Mouse (Mus musculus) thymus, postnatal 10 days (tissue): ENCODE data around the gene Arhgef3.

ENCODE experiments used
- DNase-seq, 2 experiments: peaks; one replicate each; pipeline ENCODE4 v3.0.0; 2021; ENCODE audit warnings: low spot score in 2 of 2

The Arhgef3 gene

DNA sequence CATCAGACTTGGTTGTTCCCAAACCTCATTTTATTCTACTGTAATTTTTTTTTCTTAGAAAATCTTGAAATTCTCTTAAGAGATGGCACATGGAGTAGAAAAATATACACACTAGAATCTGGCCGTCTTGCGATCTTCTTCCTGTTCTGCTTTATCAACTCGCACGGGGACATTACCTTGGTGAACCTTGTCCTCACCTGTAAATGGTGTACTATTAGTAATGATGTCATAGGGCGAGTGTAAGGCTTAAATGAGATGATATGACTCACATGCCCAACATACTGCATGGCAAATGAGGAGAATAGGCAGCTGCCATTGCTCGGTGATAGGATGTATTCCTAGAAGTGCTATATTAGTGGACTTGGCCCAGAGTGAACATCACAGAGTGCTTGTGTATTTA, 49.9 kb downstream of the Arhgef3 start:
- DNase-seq, result no peak

DNA sequence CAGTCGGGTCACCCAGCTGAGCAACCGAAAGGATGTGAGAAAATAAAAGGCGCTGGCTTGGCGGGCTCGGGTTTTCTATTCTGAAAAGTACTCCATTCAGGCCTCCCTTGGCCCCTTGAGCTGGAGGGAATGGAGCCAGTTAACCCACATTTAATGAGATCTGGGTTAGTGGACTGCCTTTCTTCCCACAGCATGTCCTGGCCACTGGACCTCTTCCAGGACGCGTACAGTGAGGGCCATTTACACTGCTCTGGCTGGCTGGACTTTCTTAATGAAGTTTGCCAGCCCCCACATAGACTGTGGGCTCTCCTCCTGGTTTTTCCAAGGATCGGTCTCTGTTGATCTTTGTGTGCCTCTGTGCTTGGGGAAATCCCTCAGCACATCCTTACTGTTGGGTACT, 52.1 kb downstream of the Arhgef3 start:
- DNase-seq, result no peak

DNA sequence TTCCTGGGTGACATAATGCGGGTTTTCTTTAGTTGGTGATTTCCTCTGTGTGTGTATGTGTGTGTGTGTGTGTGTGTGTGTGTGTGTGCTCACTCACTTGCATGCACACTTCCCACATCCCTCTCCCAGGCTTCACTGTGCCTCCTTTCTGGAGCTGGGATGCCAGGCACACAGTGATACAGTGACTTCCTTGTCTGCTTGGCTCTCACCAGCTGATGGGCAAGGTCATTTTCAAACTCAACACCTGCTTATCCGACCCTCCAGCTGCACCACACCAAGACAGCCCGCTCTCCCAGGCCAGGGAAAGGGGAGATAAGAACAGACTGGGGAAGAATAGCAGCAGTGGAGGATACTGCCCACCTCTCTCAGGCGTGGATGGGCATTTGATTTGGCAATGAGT, 52.5 kb downstream of the Arhgef3 start:
- DNase-seq, result no peak

DNA sequence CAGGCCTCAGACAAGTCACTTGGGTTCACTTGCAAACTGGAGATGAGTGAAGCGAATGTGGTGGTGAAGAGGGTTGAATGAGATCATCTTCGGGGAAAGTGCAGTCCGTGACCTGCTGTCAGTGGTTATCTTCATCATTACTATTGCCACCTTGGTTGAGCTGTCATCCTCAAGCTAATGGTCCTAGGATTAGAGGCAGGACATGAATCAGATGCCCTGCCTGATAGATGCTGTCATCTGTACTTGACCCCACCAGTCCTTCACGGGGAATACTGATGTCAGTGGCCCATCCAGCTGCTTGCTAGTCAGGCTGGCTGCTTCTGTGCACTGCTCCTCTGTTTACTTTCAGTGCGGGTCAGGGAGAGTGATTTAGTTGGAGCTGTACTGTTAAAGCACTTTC, 53.7 kb downstream of the Arhgef3 start:
- DNase-seq, result no peak

DNA sequence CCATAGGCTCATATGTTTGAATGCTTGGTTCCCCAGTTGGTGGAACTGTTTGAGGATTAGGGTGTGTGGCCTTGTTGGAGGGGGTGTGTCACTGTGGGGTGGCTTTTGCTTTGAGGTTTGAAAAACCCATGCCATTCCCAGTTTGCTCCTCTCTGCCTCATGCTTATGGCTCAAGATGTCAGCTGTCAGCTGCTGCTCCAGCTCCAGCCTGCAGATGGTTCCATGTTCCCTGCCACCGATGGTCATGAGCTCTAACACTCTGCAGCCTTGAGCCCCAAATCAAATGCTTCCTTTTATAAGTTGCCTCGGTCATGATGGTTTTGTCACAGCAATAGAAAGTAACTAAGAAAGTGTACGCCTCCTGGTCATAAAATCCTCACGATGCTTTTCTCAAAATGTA, 54.6 kb downstream of the Arhgef3 start:
- DNase-seq, result no peak

DNA sequence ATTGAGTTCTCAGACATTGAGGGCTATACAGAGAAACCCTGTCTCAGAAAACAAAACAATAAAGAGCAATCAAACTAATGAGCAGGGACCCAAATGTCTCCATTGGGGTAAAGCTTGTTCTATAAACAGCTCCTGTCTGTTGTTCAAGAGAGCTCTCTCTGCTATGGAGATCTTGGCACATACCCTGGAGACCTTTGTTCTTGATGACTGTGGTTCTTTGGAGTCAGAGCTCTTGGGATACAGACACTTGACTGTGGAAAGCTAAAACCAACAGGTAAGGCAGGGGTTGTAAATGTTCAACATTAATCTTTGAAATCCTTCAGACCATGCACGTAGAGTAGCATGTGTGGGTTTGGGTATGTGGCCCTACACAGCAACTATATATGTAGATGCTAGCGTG, 55.7 kb downstream of the Arhgef3 start:
- DNase-seq, result no peak

DNA sequence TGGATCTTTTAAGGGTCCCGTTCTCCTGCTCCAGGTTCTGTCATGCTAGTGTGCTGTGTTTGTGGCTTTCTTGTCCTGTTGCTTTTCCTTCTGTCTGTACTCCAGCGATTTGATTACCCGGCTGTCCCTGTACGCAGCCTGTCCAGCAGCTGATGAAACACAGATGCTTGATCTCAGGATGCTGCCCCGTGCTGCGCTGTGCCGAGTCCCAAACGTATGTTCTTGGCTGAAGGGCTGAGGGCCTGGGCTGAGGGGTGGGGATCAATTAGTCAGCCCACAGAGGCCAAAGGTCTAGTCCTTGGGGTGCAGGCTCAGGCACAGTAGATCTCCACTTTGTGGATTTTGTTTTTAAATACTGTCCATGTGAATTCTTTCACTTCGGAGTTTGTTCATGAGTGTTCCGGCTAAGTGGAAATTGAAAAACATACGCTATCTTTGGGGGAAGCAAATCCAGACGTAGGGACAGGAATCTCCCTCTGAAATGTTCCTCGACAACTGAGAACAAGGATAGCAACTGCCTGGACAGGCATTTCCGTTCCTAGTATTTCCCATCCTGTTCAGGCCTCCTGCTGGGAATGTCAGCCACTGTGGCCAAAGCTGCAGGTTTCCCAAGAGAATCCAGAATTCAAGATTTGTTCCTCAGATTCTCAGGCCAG, 56.6 kb downstream of the Arhgef3 start:
- DNase-seq, result no peak

DNA sequence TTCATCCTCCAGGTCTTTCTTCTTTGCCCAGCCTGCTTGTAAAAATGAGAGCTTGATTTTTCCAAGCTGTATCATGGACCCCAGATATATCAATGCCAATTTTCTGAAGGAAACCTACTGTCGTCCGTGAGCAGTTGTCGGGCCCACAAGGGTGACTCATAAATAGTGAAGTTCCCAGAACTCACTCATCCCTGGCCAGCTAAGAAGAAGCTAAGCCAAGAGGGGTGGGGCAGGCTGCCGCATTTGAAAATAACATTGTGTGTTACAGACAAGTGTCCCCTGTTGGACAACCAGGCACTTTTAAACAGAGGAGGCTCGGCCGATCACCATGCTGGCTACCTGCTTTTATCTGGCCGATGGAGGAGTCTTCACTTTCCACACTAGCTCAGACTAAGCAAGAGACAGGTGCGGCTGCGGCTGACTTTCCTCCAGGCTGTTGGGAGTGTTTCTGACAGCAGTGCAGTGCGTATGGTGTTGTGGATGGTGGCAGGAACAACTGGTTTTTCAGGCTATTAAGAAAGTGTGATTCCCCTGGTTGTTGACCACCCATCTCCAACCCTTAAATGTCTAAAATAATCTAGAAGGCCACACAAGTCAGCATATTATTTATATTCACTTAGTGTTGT, 58.6 kb downstream of the Arhgef3 start:
- no peak for DNase-seq

DNA sequence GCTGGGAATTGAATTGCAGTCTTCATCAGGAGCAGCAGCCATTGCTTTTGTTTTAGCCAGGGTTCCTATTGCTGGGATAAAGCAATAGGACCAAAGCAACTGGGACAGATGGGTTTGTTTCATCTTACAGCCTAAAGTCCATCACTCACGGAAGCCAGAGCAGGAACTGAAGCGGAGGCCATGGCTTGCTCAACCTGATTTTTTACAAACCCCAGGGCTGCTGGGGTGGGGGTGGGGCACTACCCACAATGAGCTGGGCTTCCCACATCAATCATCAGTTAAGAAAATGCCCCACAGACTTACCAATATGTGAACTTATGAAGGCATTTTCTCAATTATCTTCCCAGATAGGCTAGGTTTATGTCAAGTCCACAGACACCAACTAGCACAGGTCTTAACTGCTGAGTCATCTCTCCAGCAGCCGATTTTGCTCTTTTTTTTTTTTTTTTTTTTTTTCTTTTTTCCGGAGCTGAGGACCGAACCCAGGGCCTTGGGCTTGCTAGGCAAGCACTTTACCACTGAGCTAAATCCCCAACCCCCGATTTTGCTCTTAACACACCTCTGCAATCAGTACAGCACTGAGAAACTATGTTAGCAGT, 59.6 kb downstream of the Arhgef3 start:
- DNase-seq, result no peak

DNA sequence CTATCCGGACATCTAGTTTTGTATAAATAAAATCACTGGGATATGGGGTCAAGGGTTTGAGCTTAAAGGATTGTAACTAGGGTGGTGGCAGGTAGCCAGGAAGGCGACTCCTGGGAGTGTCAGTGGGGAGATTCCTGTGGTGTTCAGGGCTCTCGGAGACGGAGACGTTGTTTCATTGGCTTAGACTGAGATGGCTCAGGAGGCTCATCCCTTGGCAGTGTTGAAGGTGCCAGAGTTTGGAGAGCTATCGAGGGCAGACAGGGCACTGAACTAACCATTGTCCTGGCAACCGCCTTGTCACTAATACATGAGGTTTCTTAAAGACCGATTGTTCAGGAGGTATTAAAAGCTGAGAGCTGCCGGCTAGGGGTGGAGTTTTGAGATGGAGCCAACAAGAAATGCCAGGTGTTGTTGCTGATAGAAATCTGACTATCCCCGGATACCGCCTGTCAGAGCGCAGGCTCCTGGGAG, 60.2 kb downstream of the Arhgef3 start:
- DNase-seq, result no peak

DNA sequence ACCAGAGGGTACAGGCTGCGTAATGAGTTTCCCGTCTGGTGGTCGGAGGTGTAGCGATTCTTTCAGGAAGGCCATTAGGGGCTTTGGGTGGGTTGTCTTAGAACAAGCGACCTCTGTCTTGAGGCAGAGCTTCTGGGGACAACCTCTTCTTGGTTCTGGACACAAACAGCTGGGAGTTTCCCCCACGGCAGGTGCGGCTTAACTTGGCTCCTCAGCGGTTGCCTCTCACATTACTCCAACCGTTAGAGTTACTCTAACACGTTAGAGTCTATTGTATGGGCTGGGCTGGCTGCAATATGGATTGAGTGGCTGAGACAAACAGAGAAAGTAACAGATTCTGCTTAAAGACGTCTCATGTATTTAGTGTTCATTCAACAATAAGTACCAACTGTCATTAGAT, 60.6 kb downstream of the Arhgef3 start:
- DNase-seq, result no peak

DNA sequence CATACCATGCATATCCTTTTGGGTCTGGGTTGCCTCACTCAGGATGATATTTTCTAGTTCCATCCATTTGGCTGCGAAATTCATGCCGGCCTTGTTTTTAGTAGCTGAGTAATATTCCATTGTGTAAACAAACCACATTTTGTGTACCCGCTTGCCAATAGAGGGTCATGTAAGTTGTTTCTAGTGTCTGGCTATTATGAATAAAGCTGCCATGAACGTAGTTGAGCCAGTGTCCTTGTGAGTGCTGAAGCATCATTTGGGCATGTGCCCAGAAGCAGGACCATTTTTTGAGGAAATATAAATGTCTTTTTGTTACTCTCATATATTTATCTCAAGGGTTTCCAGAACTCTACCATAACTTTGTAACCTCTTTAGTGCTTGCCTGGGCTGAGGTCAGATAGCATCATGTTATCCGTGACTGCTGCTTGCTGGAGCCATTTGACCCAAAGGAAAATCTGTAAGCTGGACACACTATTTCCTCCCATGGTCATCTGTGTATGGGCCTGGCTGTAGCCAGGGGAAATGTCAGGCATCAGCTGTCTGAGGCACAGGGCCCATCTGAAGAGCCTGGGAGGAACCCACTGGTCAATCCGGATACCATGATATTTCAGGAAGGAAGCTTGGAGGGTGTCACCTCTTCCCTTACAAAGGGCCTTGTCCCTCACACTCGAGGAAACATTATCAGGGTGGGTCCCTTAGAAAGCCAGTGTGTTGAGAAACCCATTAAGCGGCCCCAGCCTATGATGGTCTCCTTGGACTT, 63.3 kb downstream of the Arhgef3 start:
- no peak for DNase-seq

DNA sequence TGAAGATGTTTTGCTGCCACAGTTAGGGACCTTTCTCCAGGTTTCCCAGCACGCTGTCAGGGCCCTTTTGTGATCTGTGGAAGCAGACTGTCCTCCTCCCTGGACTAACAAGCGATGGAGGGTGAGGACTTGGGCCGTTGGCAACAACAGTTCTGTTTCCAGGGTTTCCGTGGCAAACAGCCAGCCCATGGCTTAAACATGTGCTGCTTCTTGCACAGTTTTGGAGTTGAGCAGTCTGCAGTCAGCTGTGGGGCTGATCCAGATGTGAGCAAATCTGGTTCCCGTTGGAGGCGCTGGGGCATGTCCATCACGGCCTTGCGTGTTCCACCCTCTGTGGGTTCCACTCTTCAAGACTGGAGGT, 63.8 kb downstream of the Arhgef3 start:
- DNase-seq, result no peak

DNA sequence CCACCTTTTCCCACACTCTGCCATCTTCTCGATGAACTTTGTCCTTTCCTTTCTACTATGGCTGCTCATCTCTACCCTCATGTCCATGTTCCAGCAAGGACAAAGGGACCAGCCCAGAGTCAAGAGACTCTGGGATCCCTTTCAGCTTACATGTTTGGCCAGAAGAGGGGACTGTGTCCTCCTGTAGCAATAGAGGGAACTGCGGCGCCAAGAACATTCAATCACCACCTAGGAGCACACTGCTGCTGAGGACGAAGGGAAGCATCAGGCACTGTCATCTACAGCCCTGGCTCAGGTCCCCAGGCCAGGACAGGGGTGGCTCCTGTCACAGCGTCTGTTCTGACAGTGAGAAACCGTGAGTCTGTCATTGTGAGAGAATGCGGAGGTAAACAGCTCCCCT, 65.1 kb downstream of the Arhgef3 start:
- DNase-seq, result no peak

DNA sequence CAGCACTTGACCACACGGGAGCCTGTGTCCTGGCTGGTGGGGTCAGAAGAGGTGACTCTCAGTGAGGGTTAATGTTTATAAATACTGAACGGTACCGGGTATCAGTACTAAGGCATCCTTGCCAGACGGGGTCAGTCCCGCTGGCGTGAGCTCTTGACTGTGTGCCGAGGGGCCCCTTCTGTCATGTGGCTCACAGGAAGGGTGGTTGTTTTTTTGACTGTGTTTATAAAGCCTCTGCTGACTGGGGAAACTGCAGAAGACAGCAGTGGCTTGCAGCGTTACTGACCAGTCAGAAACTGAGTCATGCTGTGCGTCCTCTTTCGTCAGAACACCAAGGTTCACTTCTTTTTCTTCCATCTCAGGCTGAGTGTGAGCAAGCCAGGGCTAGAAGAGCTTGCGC, 67.4 kb downstream of the Arhgef3 start:
- no peak for DNase-seq

DNA sequence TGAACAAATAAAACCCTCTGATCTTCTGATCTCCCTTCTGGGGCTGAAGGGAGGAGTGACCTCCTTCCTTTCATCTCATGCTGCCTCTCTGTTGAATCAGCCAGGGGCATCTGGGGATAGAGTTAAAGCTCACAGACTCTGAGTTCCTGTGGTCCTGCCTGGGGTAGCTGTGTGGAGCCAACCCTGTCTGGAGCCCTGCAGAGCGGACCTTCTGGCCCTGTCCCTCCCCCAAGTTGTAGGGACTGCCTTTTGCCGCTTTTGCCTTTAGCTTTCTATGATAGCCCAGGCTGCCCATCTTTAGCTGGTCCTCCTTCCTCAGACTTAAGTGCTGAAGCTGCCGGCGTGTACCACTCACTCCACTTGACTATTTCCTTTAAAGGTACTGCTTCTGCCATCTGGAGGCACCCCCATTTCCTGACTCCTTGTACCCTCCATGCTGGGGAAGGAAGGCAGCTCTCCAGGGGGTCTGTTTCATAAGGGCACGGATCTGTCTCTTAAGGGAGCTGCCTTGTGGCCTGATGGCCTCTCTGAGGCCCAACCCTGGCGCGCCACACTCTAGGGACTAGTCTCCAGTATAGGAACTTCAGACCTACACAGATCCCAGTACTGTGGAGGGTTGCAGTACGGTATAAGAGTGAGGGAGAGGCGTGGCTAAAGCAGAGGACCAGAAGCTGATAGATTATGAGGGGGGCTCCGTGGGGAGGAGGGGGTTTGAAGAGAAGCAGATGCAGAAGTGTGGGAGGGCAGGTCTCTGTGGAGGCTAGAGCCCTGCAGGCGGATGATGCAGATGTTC, 68.1 kb downstream of the Arhgef3 start:
- no peak for DNase-seq

DNA sequence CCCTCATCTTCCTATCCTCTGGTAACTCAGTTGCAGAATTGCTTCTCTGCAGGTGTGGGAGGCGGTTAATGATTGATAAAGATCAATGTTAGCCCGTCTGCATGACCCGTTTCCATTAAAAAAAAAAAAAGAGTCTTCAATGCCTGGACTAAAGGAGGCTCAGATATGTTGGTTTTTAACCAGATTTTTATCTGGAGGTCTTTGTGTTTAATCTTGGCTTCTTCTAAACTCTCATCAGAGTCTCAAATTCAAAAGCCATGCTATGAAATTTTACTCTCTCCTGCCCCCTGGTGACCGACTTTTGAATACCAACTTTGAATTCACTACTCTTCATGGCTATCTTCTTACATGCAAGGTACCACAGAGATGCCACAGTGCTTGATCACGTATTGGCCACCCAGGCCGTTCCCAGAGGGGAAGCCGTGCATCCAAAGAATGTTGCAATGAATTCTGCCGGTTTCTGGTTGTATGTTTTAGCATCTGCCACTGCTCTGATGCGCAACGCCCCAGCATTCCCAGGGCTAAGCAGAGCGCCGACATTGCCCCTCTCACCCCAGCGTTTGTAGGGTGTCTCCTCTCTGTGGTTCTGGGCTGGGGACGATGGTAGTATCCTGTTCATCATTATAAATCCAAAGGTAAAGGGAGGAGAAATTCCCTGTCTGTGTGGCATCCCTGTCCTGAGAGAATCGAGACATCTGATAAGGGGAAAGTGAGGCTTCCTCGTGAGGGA, 69.0 kb downstream of the Arhgef3 start:
- peak; percentile 38 to 71 for DNase-seq

DNA sequence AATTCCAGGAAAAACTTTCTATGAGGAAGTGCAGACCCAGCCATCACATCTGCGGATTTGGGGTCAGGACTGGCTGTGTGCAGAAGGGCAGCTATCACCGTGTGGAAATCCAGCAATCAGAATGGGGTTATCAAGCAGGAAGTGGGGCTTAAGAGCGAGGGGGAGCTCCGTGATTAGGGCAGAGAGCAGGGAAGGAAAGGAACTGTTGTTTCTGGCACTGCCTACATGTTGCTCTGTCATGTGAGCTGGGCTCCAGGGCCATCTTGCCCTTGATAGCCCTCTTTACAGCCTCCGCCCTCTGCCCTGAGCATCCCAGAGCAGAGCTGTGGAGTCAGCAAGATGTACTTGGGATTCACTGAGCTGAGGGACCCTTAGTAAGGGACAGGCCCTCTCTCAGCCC, 71.2 kb downstream of the Arhgef3 start:
- no peak for DNase-seq

DNA sequence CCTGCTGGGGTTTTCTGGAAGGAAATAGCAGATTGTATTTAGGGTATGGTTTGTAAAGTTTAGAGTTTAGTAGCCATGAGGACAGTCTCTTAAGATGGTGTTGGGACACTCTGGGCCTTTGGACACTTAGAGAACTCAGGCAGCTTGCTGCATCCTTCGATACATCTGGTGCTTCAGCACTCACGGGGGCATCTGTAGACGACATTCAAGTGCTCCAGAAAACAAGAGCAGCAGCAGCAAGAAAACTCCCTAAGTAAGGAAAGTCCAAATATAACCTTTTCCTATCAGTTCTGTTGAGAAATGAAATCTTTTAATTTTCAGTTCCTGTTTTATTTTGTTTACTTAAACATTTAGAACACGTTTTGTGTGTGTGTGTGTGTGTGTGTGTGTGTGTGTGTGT, 71.9 kb downstream of the Arhgef3 start:
- DNase-seq, result no peak

DNA sequence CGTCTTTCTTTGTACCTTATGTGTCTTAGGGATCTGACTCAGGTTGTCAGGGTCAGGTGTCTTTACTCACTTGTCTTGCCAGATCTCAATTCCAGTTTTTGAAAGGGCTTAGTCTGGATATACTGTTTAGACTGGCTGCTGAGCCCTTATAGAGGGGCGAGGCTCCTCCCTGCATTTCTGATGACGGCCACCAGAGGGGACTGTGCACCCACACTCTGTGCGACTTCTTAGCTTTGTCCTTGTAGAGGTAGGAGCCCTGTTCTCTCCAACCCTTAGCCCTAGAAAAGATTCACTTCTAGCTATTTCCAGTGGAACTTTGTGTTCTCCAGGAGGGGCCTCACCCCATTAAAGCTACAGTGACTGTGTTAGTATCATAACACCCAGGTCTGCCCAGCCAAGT, 72.3 kb downstream of the Arhgef3 start:
- peak; percentile 61 to 85 for DNase-seq

DNA sequence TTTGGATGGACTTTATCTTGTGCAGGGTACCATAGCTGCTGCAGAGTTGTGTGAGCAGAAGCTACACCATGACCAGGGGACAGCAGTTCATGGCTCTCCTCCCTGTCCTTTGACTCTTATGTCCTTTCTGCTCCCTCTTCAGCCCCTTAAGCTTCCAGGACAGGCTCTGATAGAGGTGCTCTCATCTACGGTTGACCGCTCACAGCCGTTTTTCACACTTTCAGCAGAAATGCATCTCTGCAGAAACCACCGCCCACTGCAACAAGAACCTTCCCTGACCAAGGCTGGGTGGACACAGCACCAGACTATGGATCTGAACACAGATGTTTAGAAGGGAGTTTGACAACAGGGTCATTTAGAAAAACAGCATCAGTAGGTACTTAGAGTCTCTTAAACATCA, 73.2 kb downstream of the Arhgef3 start:
- DNase-seq, result no peak
